Mouse (Mus musculus): ENCODE measurements around the gene Tspan13. TPM values are rescaled to one million over a fixed set of nuclear protein-coding genes. Genes with fewer than 3 reads are reported as not detected.

Gene Tspan13
- polyA plus RNA-seq, 1 experiment: 0.87 TPM

- H3K27me3 ChIP-seq (ENCODE audit: control insufficient read depth, insufficient read depth, insufficient read length): no peaks in the 10 kb centered on the region
- no peak overlapping the region for H3K4me3 ChIP-seq (ENCODE audit: insufficient read depth, poor library complexity, severe bottlenecking)
- TF ChIP-seq MAX (IDR thresholded peaks at IDR 0.05): no peak
- TF ChIP-seq MYOG (IDR thresholded peaks at IDR 0.05; ENCODE audit: control insufficient read depth, extremely low read depth, insufficient read length): no peak
- no peak for TF ChIP-seq CTCF (IDR thresholded peaks at IDR 0.05; ENCODE audit: control insufficient read depth, insufficient read depth, insufficient read length)
- no peak for TF ChIP-seq MYOD1 (IDR thresholded peaks at IDR 0.05; ENCODE audit: control insufficient read depth, insufficient read length, low read depth)
- no peak for TF ChIP-seq USF1 (IDR thresholded peaks at IDR 0.05; ENCODE audit: low read depth)
- TF ChIP-seq FOSL1 (IDR thresholded peaks at IDR 0.05; ENCODE audit: insufficient read depth, low read length, poor library complexity, severe bottlenecking): no peak
- no peaks in the 10 kb centered on the region for H3K79me3 ChIP-seq (ENCODE audit: low read depth)
- H3K36me3 ChIP-seq (ENCODE audit: control insufficient read depth, insufficient read depth): no peaks in the 10 kb centered on the region
- no peak overlapping the region for H3ac ChIP-seq (ENCODE audit: control insufficient read depth, insufficient read length, low read depth)
- no peaks in the 10 kb centered on the region for H3K79me2 ChIP-seq (ENCODE audit: control insufficient read depth, insufficient read depth)
Measured at GRCm38 (mm10) chr12:36040571-36041280, 1.6 kb downstream of the Tspan13 start.

- H3K27me3 ChIP-seq (ENCODE audit: control insufficient read depth, insufficient read depth, insufficient read length): no peaks in the 10 kb centered on the region
- no peak for TF ChIP-seq USF1 (IDR thresholded peaks at IDR 0.05; ENCODE audit: low read depth)
- no peak for TF ChIP-seq CTCF (IDR thresholded peaks at IDR 0.05; ENCODE audit: control insufficient read depth, insufficient read depth, insufficient read length)
- TF ChIP-seq MAX (IDR thresholded peaks at IDR 0.05): no peak
- no peak for TF ChIP-seq FOSL1 (IDR thresholded peaks at IDR 0.05; ENCODE audit: insufficient read depth, low read length, poor library complexity, severe bottlenecking)
- no peak for TF ChIP-seq MYOD1 (IDR thresholded peaks at IDR 0.05; ENCODE audit: control insufficient read depth, insufficient read length, low read depth)
- TF ChIP-seq MYOG (IDR thresholded peaks at IDR 0.05; ENCODE audit: control insufficient read depth, extremely low read depth, insufficient read length): no peak
- no peak for TF ChIP-seq CEBPB (IDR thresholded peaks at IDR 0.05; ENCODE audit: low read depth)
Measured at GRCm38 (mm10) chr12:36039541-36040084, 2.7 kb downstream of the Tspan13 start.

GRCm38 (mm10) chr12:36036776-36037175, 5.5 kb downstream of the Tspan13 start:
- H3K79me3 ChIP-seq (ENCODE audit: low read depth): no peaks in the 10 kb centered on the region
- no peaks in the 10 kb centered on the region for H3K27me3 ChIP-seq (ENCODE audit: control insufficient read depth, insufficient read depth, insufficient read length)
- TF ChIP-seq FOSL1 (IDR thresholded peaks at IDR 0.05; ENCODE audit: insufficient read depth, low read length, poor library complexity, severe bottlenecking) (no peak), CTCF (IDR thresholded peaks at IDR 0.05; ENCODE audit: control insufficient read depth, insufficient read depth, insufficient read length) (no peak), MAX (IDR thresholded peaks at IDR 0.05) (no peak), MYOD1 (IDR thresholded peaks at IDR 0.05; ENCODE audit: control insufficient read depth, insufficient read length, low read depth) (no peak)
- H3K36me3 ChIP-seq (ENCODE audit: control insufficient read depth, insufficient read depth): no peaks in the 10 kb centered on the region
- H3ac ChIP-seq (ENCODE audit: control insufficient read depth, insufficient read length, low read depth): no peak overlapping the region
- no peaks in the 10 kb centered on the region for H3K79me2 ChIP-seq (ENCODE audit: control insufficient read depth, insufficient read depth)
- H3K4me3 ChIP-seq (ENCODE audit: insufficient read depth, poor library complexity, severe bottlenecking): no peak overlapping the region

More at GRCm38 (mm10) chr12:36039541-36040084, 2.7 kb downstream of the Tspan13 start:
- Histone ChIP-seq H3K79me2 (ENCODE audit: control insufficient read depth, insufficient read depth) (no peaks in the 10 kb centered on the region), H3K36me3 (ENCODE audit: control insufficient read depth, insufficient read depth) (no peaks in the 10 kb centered on the region), H3ac (ENCODE audit: control insufficient read depth, insufficient read length, low read depth) (no peak overlapping the region), H3K4me3 (ENCODE audit: insufficient read depth, poor library complexity, severe bottlenecking) (no peak overlapping the region), H3K79me3 (ENCODE audit: low read depth) (no peaks in the 10 kb centered on the region)

GRCm38 (mm10) chr12:36036121-36036520, 6.2 kb downstream of the Tspan13 start:
- no peak overlapping the region for H3ac ChIP-seq (ENCODE audit: control insufficient read depth, insufficient read length, low read depth)
- TF ChIP-seq USF1 (IDR thresholded peaks at IDR 0.05; ENCODE audit: low read depth): no peak
- TF ChIP-seq MYOG (IDR thresholded peaks at IDR 0.05; ENCODE audit: control insufficient read depth, extremely low read depth, insufficient read length): no peak
- no peak for TF ChIP-seq FOSL1 (IDR thresholded peaks at IDR 0.05; ENCODE audit: insufficient read depth, low read length, poor library complexity, severe bottlenecking)
- TF ChIP-seq MYOD1 (IDR thresholded peaks at IDR 0.05; ENCODE audit: control insufficient read depth, insufficient read length, low read depth): no peak
- TF ChIP-seq CEBPB (IDR thresholded peaks at IDR 0.05; ENCODE audit: low read depth): no peak
- TF ChIP-seq MAX (IDR thresholded peaks at IDR 0.05): no peak
- H3K4me3 ChIP-seq (ENCODE audit: insufficient read depth, poor library complexity, severe bottlenecking): no peak overlapping the region
- H3K27me3 ChIP-seq (ENCODE audit: control insufficient read depth, insufficient read depth, insufficient read length): no peaks in the 10 kb centered on the region
- no peaks in the 10 kb centered on the region for H3K79me2 ChIP-seq (ENCODE audit: control insufficient read depth, insufficient read depth)
- no peaks in the 10 kb centered on the region for H3K36me3 ChIP-seq (ENCODE audit: control insufficient read depth, insufficient read depth)
- no peaks in the 10 kb centered on the region for H3K79me3 ChIP-seq (ENCODE audit: low read depth)

GRCm38 (mm10) chr12:36035501-36035900, 6.8 kb downstream of the Tspan13 start:
- no peaks in the 10 kb centered on the region for H3K27me3 ChIP-seq (ENCODE audit: control insufficient read depth, insufficient read depth, insufficient read length)
- H3K79me3 ChIP-seq (ENCODE audit: low read depth): no peaks in the 10 kb centered on the region
- H3ac ChIP-seq (ENCODE audit: control insufficient read depth, insufficient read length, low read depth): no peak overlapping the region
- H3K79me2 ChIP-seq (ENCODE audit: control insufficient read depth, insufficient read depth): no peaks in the 10 kb centered on the region
- no peak overlapping the region for H3K4me3 ChIP-seq (ENCODE audit: insufficient read depth, poor library complexity, severe bottlenecking)
- no peaks in the 10 kb centered on the region for H3K36me3 ChIP-seq (ENCODE audit: control insufficient read depth, insufficient read depth)
- no peak for TF ChIP-seq MYOG (IDR thresholded peaks at IDR 0.05; ENCODE audit: control insufficient read depth, extremely low read depth, insufficient read length)

- Histone ChIP-seq H3K79me3 (ENCODE audit: low read depth) (no peaks in the 10 kb centered on the region), H3K27me3 (ENCODE audit: control insufficient read depth, insufficient read depth, insufficient read length) (no peaks in the 10 kb centered on the region), H3K79me2 (ENCODE audit: control insufficient read depth, insufficient read depth) (no peaks in the 10 kb centered on the region), H3K4me3 (ENCODE audit: insufficient read depth, poor library complexity, severe bottlenecking) (no peak overlapping the region), H3K36me3 (ENCODE audit: control insufficient read depth, insufficient read depth) (no peaks in the 10 kb centered on the region), H3ac (ENCODE audit: control insufficient read depth, insufficient read length, low read depth) (no peak overlapping the region)
- no peak for TF ChIP-seq FOSL1 (IDR thresholded peaks at IDR 0.05; ENCODE audit: insufficient read depth, low read length, poor library complexity, severe bottlenecking)
- no peak for TF ChIP-seq MAX (IDR thresholded peaks at IDR 0.05)
- TF ChIP-seq CTCF (IDR thresholded peaks at IDR 0.05; ENCODE audit: control insufficient read depth, insufficient read depth, insufficient read length): no peak
- no peak for TF ChIP-seq CEBPB (IDR thresholded peaks at IDR 0.05; ENCODE audit: low read depth)
- TF ChIP-seq USF1 (IDR thresholded peaks at IDR 0.05; ENCODE audit: low read depth): no peak
- TF ChIP-seq MYOG (IDR thresholded peaks at IDR 0.05; ENCODE audit: control insufficient read depth, extremely low read depth, insufficient read length): no peak
- TF ChIP-seq MYOD1 (IDR thresholded peaks at IDR 0.05; ENCODE audit: control insufficient read depth, insufficient read length, low read depth): no peak
Measured at GRCm38 (mm10) chr12:36032419-36032818, 9.9 kb downstream of the Tspan13 start.
